Mouse (Mus musculus) stomach, embryonic 14.5 days (tissue): Measurements from ENCODE around the gene Aig1. TPM values are rescaled to one million over a fixed set of nuclear protein-coding genes. Genes with fewer than 3 reads are reported as not detected.

Experiments
- ATAC-seq: fragments of 200-750 bp; cut with Nextera tagmentation; 2 replicates; pipeline ENCODE4 v1.8.0; 2017; ENCODE audit warnings: low read depth, moderate TSS enrichment; ENCODE audit not compliant: insufficient number of reproducible peaks, insufficient read depth, low FRiP score
- H3K27ac ChIP-seq: fragments of 300-500 bp; sonication (generic); 2 replicates; pipeline ENCODE4 v1.5.1; 2014; ENCODE audit warnings: mild to moderate bottlenecking, low read length, moderate library complexity, mixed read lengths
- H3K27me3 ChIP-seq: fragments of 300-500 bp; sonication (generic); 2 replicates; pipeline ENCODE4 v1.6.1; 2014; ENCODE audit warnings: low read length, control low read depth, mixed read lengths; ENCODE audit not compliant: control insufficient read depth, insufficient read depth
- H3K36me3 ChIP-seq: fragments of 300-500 bp; sonication (generic); 2 replicates; pipeline ENCODE4 v1.6.1; 2014; ENCODE audit warnings: mild to moderate bottlenecking, control low read depth, low read length, moderate library complexity, mixed read lengths; ENCODE audit not compliant: control insufficient read depth, insufficient read depth
- H3K4me1 ChIP-seq: fragments of 300-500 bp; sonication (generic); 2 replicates; pipeline ENCODE4 v1.6.1; 2014; ENCODE audit warnings: low read length, control low read depth, mixed read lengths; ENCODE audit not compliant: control insufficient read depth, insufficient read depth
- H3K4me2 ChIP-seq: fragments of 300-500 bp; sonication (generic); replicated peaks from 2 replicates; pipeline ENCODE4 v1.6.1; 2014; ENCODE audit warnings: low read depth, low read length, control low read depth
- H3K4me3 ChIP-seq: fragments of 300-500 bp; sonication (generic); 2 replicates; pipeline ENCODE4 v1.5.1; 2014; ENCODE audit warnings: low read depth, low read length, control low read depth
- H3K9ac ChIP-seq: fragments of 300-500 bp; sonication (generic); replicated peaks from 2 replicates; pipeline ENCODE4 v1.6.1; 2014; ENCODE audit warnings: low read depth, mild to moderate bottlenecking, control low read depth, low read length, moderate library complexity, mixed read lengths
- H3K9me3 ChIP-seq: fragments of 300-500 bp; sonication (generic); 2 replicates; pipeline ENCODE4 v1.6.1; 2016; ENCODE audit warnings: low read depth, low read length, control low read depth; ENCODE audit not compliant: control insufficient read depth
- WGBS: fragments of 180-500 bp; shearing (Covaris S2); extraction: QIAGEN DNeasy Blood & Tissue Kit; methylation state at CpG from one replicate; pipeline ENCODE4 v1.1.7; 2014; 5-methylcytosine and 5-hydroxymethylcytosine counted together
- polyA plus RNA-seq: library from polyadenylated mRNA; unstranded; fragments of >200 nt; fragmentation: Nextera tagmentation; extraction: Ambion mirVana; gene quantifications from 2 replicates; pipeline ENCODE4 v1.2.1, GENCODE M21; 2014

Gene Aig1
- polyA plus RNA-seq, 1 experiment from 2014 or later = 38.6 TPM

- Histone ChIP-seq H3K27me3 (no peaks in the 10 kb centered on the region), H3K4me2 (no peak overlapping the region), H3K4me3 (no peak overlapping the region), H3K36me3 (no peaks in the 10 kb centered on the region), H3K9ac (no peak overlapping the region), H3K4me1 (no peaks in the 10 kb centered on the region), H3K27ac (no peak overlapping the region), H3K9me3 (no peaks in the 10 kb centered on the region)
- ATAC-seq = no peak
- WGBS = 82% methylated on average over 3 of the region's 3 CpGs
Observed at GRCm38 (mm10) chr10:13776014-13776413, 92.8 kb downstream of the Aig1 start.

DNA sequence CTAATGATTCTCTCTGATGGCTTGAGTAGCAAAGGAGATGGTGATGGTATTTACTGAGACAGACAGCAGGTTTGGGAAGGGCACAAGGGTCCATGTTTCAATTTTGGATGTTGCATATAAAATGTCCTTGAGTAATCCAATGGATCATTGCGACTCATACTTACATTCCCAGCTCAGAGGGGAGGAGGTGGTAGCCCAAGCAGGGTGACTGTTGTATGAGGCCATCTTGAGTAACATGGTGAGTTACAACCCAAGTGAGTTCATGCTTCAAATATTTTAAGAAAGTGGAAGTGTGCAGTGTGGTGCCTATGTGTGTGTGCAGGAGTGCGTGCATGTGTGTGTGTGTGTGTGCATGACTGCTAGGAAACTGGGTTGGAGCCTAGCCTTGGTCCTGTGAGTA, 93.4 kb downstream of the Aig1 start:
- Histone ChIP-seq H3K9me3 (no peaks in the 10 kb centered on the region), H3K27me3 (no peaks in the 10 kb centered on the region), H3K4me2 (no peak overlapping the region), H3K9ac (no peak overlapping the region), H3K4me3 (no peak overlapping the region), H3K36me3 (no peaks in the 10 kb centered on the region), H3K4me1 (no peaks in the 10 kb centered on the region), H3K27ac (no peak overlapping the region)
- WGBS = 95% methylated on average over 2 of the region's 2 CpGs
- ATAC-seq = no peak

DNA sequence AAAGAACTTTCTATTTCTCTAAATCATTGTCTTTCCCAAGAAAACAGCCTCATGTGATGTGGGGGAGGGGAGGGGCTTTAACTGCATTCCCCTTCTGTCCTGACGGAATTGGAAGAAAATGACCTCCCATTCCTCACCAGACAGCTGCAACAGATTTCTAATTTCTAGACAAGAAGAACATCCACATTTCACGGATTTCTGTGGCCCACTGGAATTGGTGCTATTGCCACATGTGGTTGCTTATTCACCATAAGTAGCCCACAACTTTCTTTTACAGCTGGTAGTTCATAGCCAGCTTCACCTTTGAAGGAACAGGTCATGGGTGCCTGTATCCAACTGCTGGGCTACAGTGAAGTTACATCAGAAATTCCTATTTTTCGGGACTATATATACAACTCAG, 93.9 kb downstream of the Aig1 start:
- Histone ChIP-seq H3K9ac (no peak overlapping the region), H3K27ac (no peak overlapping the region), H3K4me1 (no peaks in the 10 kb centered on the region), H3K4me3 (no peak overlapping the region), H3K9me3 (no peaks in the 10 kb centered on the region), H3K36me3 (no peaks in the 10 kb centered on the region), H3K4me2 (no peak overlapping the region), H3K27me3 (no peaks in the 10 kb centered on the region)
- WGBS = 84% methylated on average over 3 of the region's 3 CpGs
- no peak for ATAC-seq

DNA sequence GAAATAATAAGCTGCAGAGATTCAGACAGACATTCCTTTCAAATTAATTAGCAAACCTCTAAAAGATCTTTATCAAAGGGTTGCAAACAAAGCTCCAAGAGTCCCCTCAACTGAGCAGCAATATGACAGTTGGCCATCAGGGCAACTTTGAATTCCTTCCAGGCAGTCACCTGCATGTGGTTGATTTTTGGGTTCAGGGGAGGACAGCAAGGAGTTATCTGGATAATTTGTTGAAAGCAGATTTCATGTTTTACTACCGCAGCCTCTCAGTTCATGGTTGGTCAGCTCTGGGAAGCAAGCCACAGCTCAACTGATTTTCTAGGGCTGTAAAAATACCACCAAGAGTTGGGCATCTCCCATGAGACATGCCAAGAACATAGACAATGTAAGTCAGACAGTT, 98.1 kb downstream of the Aig1 start:
- WGBS = 93% methylated on average over 1 of the region's 1 CpGs
- no peak overlapping the region for H3K4me3 ChIP-seq
- no peaks in the 10 kb centered on the region for H3K9me3 ChIP-seq
- H3K4me2 ChIP-seq = no peak overlapping the region
- no peak overlapping the region for H3K9ac ChIP-seq
- H3K36me3 ChIP-seq = no peaks in the 10 kb centered on the region
- no peaks in the 10 kb centered on the region for H3K27me3 ChIP-seq
- H3K27ac ChIP-seq = no peak overlapping the region
- H3K4me1 ChIP-seq = no peaks in the 10 kb centered on the region
- no peak for ATAC-seq

DNA sequence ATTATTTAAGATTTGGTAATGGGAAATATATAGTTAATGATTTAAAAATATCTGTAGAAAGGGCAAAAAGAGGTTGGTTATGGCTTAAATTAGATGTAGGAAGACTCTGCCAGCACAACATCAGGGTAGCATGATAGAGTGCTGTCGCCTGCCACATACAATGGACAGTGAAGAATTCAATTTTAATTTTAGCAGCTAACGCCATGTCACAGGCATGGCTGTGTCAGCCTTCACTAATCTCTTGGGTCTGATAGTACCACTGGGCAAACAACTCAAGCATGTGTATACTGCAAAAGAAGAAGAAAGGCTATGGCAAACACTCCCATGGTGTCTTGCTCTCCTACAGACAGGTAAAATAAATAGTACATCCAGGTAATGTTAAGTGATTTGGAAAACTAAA, 99.0 kb downstream of the Aig1 start:
- no peak overlapping the region for H3K9ac ChIP-seq
- no peaks in the 10 kb centered on the region for H3K9me3 ChIP-seq
- WGBS = 86% methylated on average over 2 of the region's 2 CpGs
- no peak overlapping the region for H3K27ac ChIP-seq
- no peak overlapping the region for H3K4me3 ChIP-seq
- no peaks in the 10 kb centered on the region for H3K27me3 ChIP-seq
- H3K4me1 ChIP-seq = no peaks in the 10 kb centered on the region
- no peak overlapping the region for H3K4me2 ChIP-seq
- ATAC-seq = no peak
- H3K36me3 ChIP-seq = no peaks in the 10 kb centered on the region

DNA sequence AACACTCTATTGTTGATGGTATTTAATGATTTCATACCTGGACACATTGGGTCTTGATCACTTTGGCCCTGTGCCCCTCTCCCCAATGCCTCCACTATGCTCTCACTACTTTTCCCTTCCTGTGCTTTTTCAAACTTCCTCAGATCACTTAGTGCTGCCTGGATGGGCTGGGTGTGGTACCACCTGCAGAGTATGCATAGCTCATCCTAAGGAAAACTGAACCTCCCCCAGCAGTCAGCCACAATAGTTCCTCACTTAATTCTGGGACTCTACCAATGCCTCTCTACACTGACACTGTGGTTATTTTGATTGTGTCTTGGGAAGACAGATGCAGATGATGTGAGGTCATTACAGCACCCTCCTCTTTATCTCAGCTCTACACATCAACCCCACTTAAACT, 99.9 kb downstream of the Aig1 start:
- no peak for ATAC-seq
- H3K4me2 ChIP-seq = no peak overlapping the region
- H3K27ac ChIP-seq = no peak overlapping the region
- H3K36me3 ChIP-seq = no peaks in the 10 kb centered on the region
- H3K4me3 ChIP-seq = no peak overlapping the region
- no peak overlapping the region for H3K9ac ChIP-seq
- H3K4me1 ChIP-seq = no peaks in the 10 kb centered on the region
- H3K9me3 ChIP-seq = no peaks in the 10 kb centered on the region
- H3K27me3 ChIP-seq = no peaks in the 10 kb centered on the region

DNA sequence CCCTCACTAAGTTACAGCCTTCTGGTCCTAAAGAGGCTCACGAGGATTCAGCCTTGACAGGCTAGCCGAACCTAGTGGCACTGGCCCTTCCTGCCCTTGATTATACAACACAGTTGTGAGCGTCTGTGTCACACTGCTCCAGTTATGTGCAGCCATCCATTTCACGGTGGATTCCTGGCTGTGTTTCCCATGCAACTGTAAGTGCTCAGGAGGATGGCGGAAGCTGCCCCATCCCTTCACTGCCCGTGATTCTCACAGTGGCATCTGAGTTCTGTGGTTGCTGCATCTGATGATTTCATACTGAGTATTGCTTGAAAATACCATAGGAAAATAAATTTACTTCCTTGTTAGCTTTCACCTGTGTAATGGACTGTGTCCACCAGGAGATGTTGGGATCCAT, 101.7 kb downstream of the Aig1 start:
- Histone ChIP-seq H3K4me3 (no peak overlapping the region), H3K27me3 (no peaks in the 10 kb centered on the region), H3K27ac (no peak overlapping the region), H3K4me1 (no peaks in the 10 kb centered on the region), H3K4me2 (no peak overlapping the region), H3K9ac (no peak overlapping the region), H3K36me3 (no peaks in the 10 kb centered on the region), H3K9me3 (no peaks in the 10 kb centered on the region)
- WGBS = 87% methylated on average over 6 of the region's 6 CpGs
- no peak for ATAC-seq

DNA sequence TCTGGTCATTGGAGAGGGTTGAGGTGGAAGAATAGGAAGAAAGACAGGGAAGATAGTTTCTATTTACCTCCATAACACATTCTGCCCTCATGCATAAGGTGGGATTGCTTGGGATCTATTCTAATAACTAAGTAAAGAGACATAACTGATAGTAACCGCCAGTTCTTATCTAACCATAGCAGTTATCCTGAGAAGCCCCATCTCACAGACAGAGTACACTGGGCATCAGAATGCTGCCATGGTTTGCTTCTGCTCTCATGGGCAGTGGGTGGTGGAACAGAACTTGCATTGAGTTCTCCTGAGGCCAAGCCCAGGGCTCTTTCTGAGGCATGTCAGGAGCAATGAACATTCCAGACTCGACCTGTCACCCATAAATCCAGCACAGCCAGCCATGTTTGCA, 105.6 kb downstream of the Aig1 start:
- no peak for ATAC-seq
- Histone ChIP-seq H3K9ac (no peak overlapping the region), H3K4me2 (no peak overlapping the region), H3K27ac (no peak overlapping the region), H3K4me1 (no peaks in the 10 kb centered on the region), H3K9me3 (no peaks in the 10 kb centered on the region), H3K27me3 (no peaks in the 10 kb centered on the region), H3K4me3 (no peak overlapping the region), H3K36me3 (no peaks in the 10 kb centered on the region)
- WGBS = 54% methylated on average over 2 of the region's 2 CpGs

- Histone ChIP-seq H3K4me1 (no peaks in the 10 kb centered on the region), H3K4me2 (no peak overlapping the region), H3K27ac (no peak overlapping the region), H3K27me3 (no peaks in the 10 kb centered on the region), H3K4me3 (no peak overlapping the region), H3K9ac (no peak overlapping the region), H3K9me3 (no peaks in the 10 kb centered on the region), H3K36me3 (no peaks in the 10 kb centered on the region)
- 94% methylated on average over 1 of the region's 1 CpGs for WGBS
- ATAC-seq = no peak
Observed at GRCm38 (mm10) chr10:13754712-13755111, 114.1 kb downstream of the Aig1 start.
